Mouse (Mus musculus): ENCODE results near the gene Zfp804a.

The Zfp804a gene

GRCm38 (mm10) chr2:82053185-82053891 lies at the start of gene Zfp804a:
Gene Zfp804a (plus strand): TSS chr2:82053222.
- peak in 1 of 2 experiments; percentile 44 for DNase-seq (ENCODE audit: low spot score in 2 of 2)

DNA sequence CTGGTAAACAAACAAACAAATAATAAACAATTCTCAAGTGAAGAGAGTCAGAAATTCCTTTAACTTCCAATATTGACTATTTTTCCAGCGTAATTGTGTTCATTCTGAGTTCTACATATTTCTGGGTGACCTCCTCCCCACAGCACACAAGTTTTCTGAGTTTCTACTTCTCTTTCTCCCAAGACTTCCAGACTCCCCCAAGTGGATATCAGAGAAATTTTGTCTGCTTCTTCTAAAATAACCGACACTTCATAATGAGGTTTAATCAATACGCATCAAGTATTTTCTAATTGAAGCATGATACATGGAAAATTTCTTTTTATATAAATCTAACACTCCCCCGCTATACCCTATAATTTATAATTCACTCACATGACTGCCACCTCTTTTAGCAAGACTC lies 1.4 kb upstream of the Zfp804a start:
- DNase-seq (ENCODE audit: low spot score in 2 of 2), result no peak

- peak in 1 of 2 experiments; percentile 62 for DNase-seq (ENCODE audit: low spot score in 2 of 2)
Measured at GRCm38 (mm10) chr2:82052338-82053184, 461 bp upstream of the Zfp804a start.

DNA sequence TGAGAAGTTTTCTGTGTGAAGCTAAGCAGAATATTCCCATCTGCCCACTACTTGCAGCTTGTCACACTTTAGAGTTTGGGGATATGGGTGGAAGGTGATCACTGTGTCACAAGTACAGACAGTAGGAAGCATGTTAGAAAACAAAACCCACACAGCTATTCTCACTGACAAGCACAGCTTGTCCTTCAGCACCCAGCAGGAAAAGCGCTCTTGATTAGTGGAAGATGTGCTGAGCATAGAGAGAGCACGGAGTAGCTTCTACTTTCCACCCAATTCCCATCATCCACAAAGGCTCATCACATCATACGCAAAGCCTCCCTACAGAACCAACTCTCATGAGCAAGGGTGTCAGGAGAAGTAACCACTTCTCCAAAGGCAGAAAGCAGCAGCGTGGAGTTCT lies 1.4 kb downstream of the Zfp804a start:
- DNase-seq (ENCODE audit: low spot score in 2 of 2), result peak in 1 of 2 experiments; percentile 13

DNA sequence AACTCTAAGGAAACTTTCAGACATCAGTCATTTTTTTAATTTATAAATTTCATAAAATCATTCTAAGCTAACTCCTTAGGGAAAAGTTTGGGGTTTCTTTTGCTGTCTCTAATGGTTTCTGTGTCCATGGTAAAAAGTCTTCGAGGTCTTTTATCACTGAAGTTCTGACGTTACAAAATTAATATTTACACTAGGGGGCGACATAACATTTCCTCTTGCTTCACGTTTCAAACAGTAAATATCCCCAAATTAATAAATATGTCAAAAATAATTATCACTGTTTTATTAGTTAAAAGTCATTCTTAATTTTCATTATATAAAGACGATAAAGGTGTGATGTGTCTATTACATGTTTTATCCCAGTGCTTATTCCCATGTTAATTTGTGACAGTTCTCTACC lies 11.6 kb downstream of the Zfp804a start:
- no peak for DNase-seq (ENCODE audit: low spot score in 2 of 2)

GRCm38 (mm10) chr2:82067912-82068311 lies 14.9 kb downstream of the Zfp804a start:
- no peak for DNase-seq (ENCODE audit: low spot score in 2 of 2)

DNA sequence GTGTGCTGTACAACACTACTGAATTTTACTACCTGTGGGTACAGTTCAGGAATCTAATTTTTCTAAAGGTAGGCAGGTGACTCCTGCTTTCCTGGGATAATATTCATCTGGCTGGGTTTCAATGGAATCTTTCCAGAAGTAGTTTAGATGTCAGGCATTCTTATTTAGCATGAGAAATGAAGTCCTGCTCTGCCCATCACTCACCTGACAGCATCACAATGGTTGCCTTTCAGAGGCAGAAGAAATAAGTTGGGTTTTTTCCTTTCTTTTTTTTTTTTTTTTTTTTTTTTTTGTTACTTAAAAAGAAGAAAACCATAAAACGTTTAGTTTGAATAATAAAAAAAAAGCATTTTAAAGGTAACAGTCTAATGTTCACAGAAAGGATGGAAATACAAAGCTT lies 16.1 kb downstream of the Zfp804a start:
- no peak for DNase-seq (ENCODE audit: low spot score in 2 of 2)

DNA sequence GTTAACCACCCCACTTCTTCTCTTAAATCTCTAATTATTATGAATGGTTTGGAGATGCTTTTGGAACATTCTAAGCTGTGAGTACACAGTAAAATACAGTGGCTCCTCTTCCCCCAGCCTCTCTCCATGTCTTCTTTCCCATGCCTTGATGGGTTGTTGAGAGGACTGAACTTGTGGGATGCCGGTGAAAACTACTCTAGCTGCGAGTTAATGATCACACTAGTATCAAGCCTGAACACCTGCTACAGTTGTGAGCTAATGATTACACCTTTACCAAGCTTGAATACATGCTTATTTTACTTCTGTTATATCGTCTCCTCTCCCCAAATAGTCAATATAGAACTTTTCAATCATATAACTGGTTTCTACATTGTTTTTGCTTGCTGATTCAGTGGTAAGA lies 23.9 kb downstream of the Zfp804a start:
- DNase-seq (ENCODE audit: low spot score in 2 of 2), result no peak

- no peak for DNase-seq (ENCODE audit: low spot score in 2 of 2)
Measured at GRCm38 (mm10) chr2:82078287-82078994, 25.4 kb downstream of the Zfp804a start.

GRCm38 (mm10) chr2:82080678-82081077 lies 27.7 kb downstream of the Zfp804a start:
- no peak for DNase-seq (ENCODE audit: low spot score in 2 of 2)

DNA sequence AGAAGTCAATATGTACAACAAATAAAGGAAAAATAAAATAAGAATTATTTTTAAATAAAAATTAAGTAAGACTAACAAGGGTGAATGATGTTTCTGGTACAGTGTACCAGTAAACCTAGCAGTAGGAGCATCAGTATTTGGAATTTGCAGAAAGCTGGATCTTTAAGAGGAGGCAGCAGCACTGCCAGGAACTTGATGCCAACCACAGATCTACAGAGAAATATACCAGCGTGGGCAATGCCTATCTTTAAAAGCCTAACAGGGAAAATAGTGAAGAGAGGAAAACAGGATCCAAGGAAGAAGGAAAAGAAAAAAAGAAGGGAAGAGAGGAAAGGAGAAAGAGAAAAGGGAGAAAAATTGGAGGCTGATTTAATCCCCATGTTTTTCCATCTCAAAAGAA lies 60.1 kb downstream of the Zfp804a start:
- no peak for DNase-seq (ENCODE audit: low spot score in 2 of 2)

DNA sequence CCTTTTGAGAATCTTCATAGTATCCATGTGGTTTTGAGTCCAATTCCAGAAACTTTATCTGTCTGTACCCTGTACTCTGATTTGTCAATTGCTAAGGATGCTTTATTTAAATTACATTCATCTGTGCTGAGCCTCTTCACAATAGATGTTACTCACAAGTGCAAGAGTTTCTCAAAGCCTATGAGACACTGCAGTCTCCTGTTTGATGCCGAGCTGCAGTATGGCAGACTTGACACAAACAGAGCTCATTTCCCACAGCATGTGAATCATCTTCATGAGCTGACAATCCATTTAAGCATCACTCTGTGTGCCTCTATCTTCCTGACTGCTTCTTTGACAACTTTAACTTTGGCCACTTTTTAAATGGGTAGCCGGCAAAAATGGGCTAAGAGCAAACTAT lies 60.6 kb downstream of the Zfp804a start:
- DNase-seq (ENCODE audit: low spot score in 2 of 2), result no peak

GRCm38 (mm10) chr2:82119577-82119976 lies 66.6 kb downstream of the Zfp804a start:
- no peak for DNase-seq (ENCODE audit: low spot score in 2 of 2)

DNA sequence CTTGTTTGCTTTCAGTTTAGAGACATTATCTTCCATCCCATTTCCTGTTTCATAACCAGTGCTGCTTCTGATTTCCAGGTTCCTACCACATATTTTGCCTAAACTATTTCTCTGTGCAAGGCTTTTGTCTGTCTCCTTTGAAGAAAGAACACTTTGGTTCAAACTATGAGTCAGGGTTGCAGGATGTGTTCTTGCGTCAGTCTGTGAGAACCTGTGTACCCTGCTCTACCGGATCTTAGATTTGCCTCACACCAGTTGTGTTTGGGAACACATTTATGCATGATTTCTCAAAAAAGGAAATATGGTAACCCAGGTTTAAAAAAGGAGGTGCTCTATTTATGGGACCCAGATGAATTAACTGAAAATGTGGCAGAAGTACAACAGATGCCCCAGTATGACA lies 125.7 kb downstream of the Zfp804a start:
- DNase-seq (ENCODE audit: low spot score in 2 of 2), result peak in 1 of 2 experiments; percentile 11

DNA sequence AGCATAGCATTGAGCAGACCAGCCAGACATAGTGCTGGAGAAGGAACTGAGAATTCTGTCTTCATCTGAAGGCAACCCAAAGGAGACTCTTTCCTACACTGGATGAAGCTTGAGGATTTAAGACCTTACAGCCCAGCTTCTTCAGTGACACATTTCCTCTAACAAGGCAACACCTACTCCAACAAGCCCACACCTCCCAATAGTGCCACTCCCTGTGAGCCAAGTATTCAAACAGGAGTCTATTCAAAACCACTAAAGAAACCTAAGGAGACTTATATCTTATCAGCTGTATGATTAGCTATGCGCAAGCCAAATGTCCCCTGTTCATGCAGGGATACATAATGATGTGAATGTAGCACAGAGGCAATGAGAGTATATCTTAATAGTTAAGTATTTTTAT lies 128.0 kb downstream of the Zfp804a start:
- no peak for DNase-seq (ENCODE audit: low spot score in 2 of 2)

DNA sequence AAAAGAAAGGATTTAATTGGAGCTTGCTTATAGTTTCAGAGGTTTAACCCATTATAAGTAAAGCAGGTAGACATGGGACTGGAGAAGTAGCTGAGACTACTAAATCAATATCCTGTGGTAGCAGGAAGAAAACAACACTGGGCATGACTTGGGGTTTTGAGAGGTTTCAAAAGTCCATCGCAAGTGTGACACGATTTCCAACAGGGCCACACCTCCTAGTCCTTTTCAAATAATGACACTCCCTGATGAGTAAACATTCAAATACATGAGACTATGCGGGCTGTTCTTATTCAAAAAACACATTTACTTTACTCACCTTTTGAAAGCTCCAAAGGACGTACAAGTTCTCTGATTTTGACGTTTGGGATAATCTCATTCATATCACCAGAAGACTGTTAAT lies 146.9 kb downstream of the Zfp804a start:
- no peak for DNase-seq (ENCODE audit: low spot score in 2 of 2)

GRCm38 (mm10) chr2:82200616-82201015 lies 147.6 kb downstream of the Zfp804a start:
- no peak for DNase-seq (ENCODE audit: low spot score in 2 of 2)

GRCm38 (mm10) chr2:82210605-82211004 lies 157.6 kb downstream of the Zfp804a start:
- no peak for DNase-seq (ENCODE audit: low spot score in 2 of 2)

- DNase-seq (ENCODE audit: low spot score in 2 of 2), result no peak
Measured at GRCm38 (mm10) chr2:82211972-82212371, 158.9 kb downstream of the Zfp804a start.

GRCm38 (mm10) chr2:82217873-82218272 lies 164.9 kb downstream of the Zfp804a start:
- no peak for DNase-seq (ENCODE audit: low spot score in 2 of 2)

- no peak for DNase-seq (ENCODE audit: low spot score in 2 of 2)
Measured at GRCm38 (mm10) chr2:82246020-82246419, 193.0 kb downstream of the Zfp804a start.

DNA sequence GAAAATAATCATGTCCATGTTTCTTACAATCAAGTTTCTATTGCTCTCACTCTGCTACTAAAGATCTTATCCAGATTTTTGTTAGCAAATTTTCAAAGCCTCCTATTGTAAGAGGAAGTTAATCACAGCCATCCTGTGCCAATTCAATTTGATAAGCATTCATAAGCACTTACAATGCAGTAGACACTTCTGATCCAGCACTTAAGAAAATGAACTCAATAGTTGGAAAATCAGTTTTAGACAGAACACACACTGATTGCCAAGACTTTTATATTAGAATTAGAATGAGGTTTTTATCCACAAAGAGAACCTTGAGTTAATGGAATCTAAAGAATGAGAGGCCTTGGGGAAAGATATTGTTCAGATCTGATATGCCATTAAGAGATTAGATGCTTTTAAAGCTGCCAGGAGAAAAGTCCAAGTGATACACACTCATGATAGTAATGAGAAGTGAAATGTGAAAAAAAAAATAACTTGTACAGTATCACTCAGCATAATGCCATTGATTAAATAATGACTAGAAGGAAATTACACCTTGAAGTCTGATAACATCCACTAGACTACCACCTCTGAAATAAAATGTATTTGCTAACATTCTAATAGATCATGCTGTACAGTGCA lies 194.0 kb downstream of the Zfp804a start:
- no peak for DNase-seq (ENCODE audit: low spot score in 2 of 2)

All from left cerebral cortex, adult 9 months (tissue).